Mouse (Mus musculus): ENCODE measurements around the gene Ano6. TPM values are rescaled to one million over a fixed set of nuclear protein-coding genes. Genes with fewer than 3 reads are reported as not detected.

The Ano6 gene
- total and polyA plus RNA-seq, 3 experiments: 14.9 to 27.0 (median 18.4) TPM

GRCm38 (mm10) chr15:95904247-95904646 lies 113.6 kb downstream of the Ano6 start:
- TF ChIP-seq NELFE (IDR thresholded peaks at IDR 0.05; ENCODE audit: low read depth, low read length) (no peak), SIN3A (IDR thresholded peaks at IDR 0.05; ENCODE audit: low read length) (no peak), UBTF (IDR thresholded peaks at IDR 0.05; ENCODE audit: low read depth, low read length) (no peak), USF1 (IDR thresholded peaks at IDR 0.05; ENCODE audit: low read depth, low read length) (no peak), MAX (IDR thresholded peaks at IDR 0.05; ENCODE audit: low read length) (no peak), JUND (conservative IDR thresholded peaks at IDR 0.05; ENCODE audit: low read depth, low read length) (no peak), TCF12 (IDR thresholded peaks at IDR 0.05; ENCODE audit: low read depth, low read length) (no peak)
- Histone ChIP-seq H3K27me3 (replicated peaks) (no peaks in the 10 kb centered on the region), H3K9ac (ENCODE audit: insufficient read depth, low read depth) (no peak overlapping the region), H3K4me3 (replicated peaks in 1 of 3; ENCODE audit: low read depth in 2 of 3, low read length in 2 of 3, poor library complexity in 1 of 3) (no peak overlapping the region), H3K27ac (ENCODE audit: insufficient read depth, low read depth) (no peak overlapping the region), H3K4me1 (ENCODE audit: control insufficient read depth in 1 of 2, insufficient read depth in 2 of 2) (peaks cover 8 to 31% of the 10 kb centered on the region in 2 experiments), H3K4me2 (ENCODE audit: insufficient read depth, low read depth, poor library complexity, severe bottlenecking) (no peak overlapping the region), H3K79me2 (replicated peaks; ENCODE audit: control insufficient read depth, extremely low read depth, insufficient read depth, poor library complexity, severe bottlenecking) (no peaks in the 10 kb centered on the region), H3K9me3 (replicated peaks; ENCODE audit: low read length) (no peaks in the 10 kb centered on the region), H3K36me3 (replicated peaks in 1 of 2; ENCODE audit: control insufficient read depth in 1 of 2, insufficient read depth in 1 of 2, low read length in 1 of 2) (peaks cover 8 to 29% of the 10 kb centered on the region in 2 experiments)
- dilution Hi-C loops (cut with MboI; ENCODE audit: extremely low pct_ligation_motif_present, extremely low pct_unique_long_range_greater_than_20kb, low sequenced_read_pairs) (no loop called here), in situ Hi-C loops (cut with MboI; ENCODE audit: low pct_ligation_motif_present, low pct_unique_long_range_greater_than_20kb, low sequenced_read_pairs) (no loop called here)
- DNase-seq (ENCODE audit: extremely low read depth): no peak

GRCm38 (mm10) chr15:95906017-95906749 lies 115.5 kb downstream of the Ano6 start:
- DNase-seq (ENCODE audit: extremely low read depth): peak; percentile 57
- Histone ChIP-seq H3K4me3 (replicated peaks in 1 of 3; ENCODE audit: low read depth in 2 of 3, low read length in 2 of 3, poor library complexity in 1 of 3) (no peak overlapping the region), H3K36me3 (replicated peaks in 1 of 2; ENCODE audit: control insufficient read depth in 1 of 2, insufficient read depth in 1 of 2, low read length in 1 of 2) (peaks cover 8 to 33% of the 10 kb centered on the region in 2 experiments), H3K27me3 (replicated peaks) (no peaks in the 10 kb centered on the region), H3K4me2 (ENCODE audit: insufficient read depth, low read depth, poor library complexity, severe bottlenecking) (no peak overlapping the region), H3K9ac (ENCODE audit: insufficient read depth, low read depth) (no peak overlapping the region), H3K4me1 (ENCODE audit: control insufficient read depth in 1 of 2, insufficient read depth in 2 of 2) (peaks cover 8 to 31% of the 10 kb centered on the region in 2 experiments), H3K27ac (ENCODE audit: insufficient read depth, low read depth) (no peak overlapping the region), H3K79me2 (replicated peaks; ENCODE audit: control insufficient read depth, extremely low read depth, insufficient read depth, poor library complexity, severe bottlenecking) (no peaks in the 10 kb centered on the region), H3K9me3 (replicated peaks; ENCODE audit: low read length) (no peaks in the 10 kb centered on the region)
- dilution Hi-C loops (cut with MboI; ENCODE audit: extremely low pct_ligation_motif_present, extremely low pct_unique_long_range_greater_than_20kb, low sequenced_read_pairs) (no loop called here), in situ Hi-C loops (cut with MboI; ENCODE audit: low pct_ligation_motif_present, low pct_unique_long_range_greater_than_20kb, low sequenced_read_pairs) (no loop called here)
- TF ChIP-seq ETS1 (conservative IDR thresholded peaks at IDR 0.05; ENCODE audit: low read depth, low read length) (peak; percentile 78), MYC (IDR thresholded peaks at IDR 0.05; ENCODE audit: low read depth, low read length) (no peak), PAX5 (IDR thresholded peaks at IDR 0.05; ENCODE audit: low read length) (no peak), EP300 (IDR thresholded peaks at IDR 0.05; ENCODE audit: low read length) (0 out of 2 replicates have a peak, but pooled peaks have one; percentile 34)

- Histone ChIP-seq H3K9ac (ENCODE audit: insufficient read depth, low read depth) (no peak overlapping the region), H3K79me2 (replicated peaks; ENCODE audit: control insufficient read depth, extremely low read depth, insufficient read depth, poor library complexity, severe bottlenecking) (no peaks in the 10 kb centered on the region), H3K36me3 (replicated peaks in 1 of 2; ENCODE audit: control insufficient read depth in 1 of 2, insufficient read depth in 1 of 2, low read length in 1 of 2) (peaks cover 8 to 33% of the 10 kb centered on the region in 2 experiments), H3K9me3 (replicated peaks; ENCODE audit: low read length) (no peaks in the 10 kb centered on the region), H3K27me3 (replicated peaks) (no peaks in the 10 kb centered on the region), H3K27ac (ENCODE audit: insufficient read depth, low read depth) (no peak overlapping the region; the same call in 1 of the 2 replicates), H3K4me3 (replicated peaks in 1 of 3; ENCODE audit: low read depth in 2 of 3, low read length in 2 of 3, poor library complexity in 1 of 3) (no peak overlapping the region), H3K4me1 (ENCODE audit: control insufficient read depth in 1 of 2, insufficient read depth in 2 of 2) (peaks cover 8 to 31% of the 10 kb centered on the region in 2 experiments), H3K4me2 (ENCODE audit: insufficient read depth, low read depth, poor library complexity, severe bottlenecking) (no peak overlapping the region)
- in situ Hi-C loops (cut with MboI; ENCODE audit: low pct_ligation_motif_present, low pct_unique_long_range_greater_than_20kb, low sequenced_read_pairs): no loop called here
- no peak for TF ChIP-seq NELFE (IDR thresholded peaks at IDR 0.05; ENCODE audit: low read depth, low read length)
- TF ChIP-seq GABPA (IDR thresholded peaks at IDR 0.05; ENCODE audit: insufficient replicate concordance, low read depth, low read length): no peak
- TF ChIP-seq PAX5 (IDR thresholded peaks at IDR 0.05; ENCODE audit: low read length): no peak
- TF ChIP-seq CTCF (conservative IDR thresholded peaks at IDR 0.05 in 1 of 2, IDR thresholded peaks at IDR 0.05 in 1 of 2; ENCODE audit: low read depth in 2 of 2, low read length in 2 of 2): no peak
- TF ChIP-seq MXI1 (IDR thresholded peaks at IDR 0.05; ENCODE audit: low read depth, low read length): no peak
- TF ChIP-seq TBP (conservative IDR thresholded peaks at IDR 0.05; ENCODE audit: low read depth, low read length): no peak
- no peak for TF ChIP-seq CHD2 (IDR thresholded peaks at IDR 0.05; ENCODE audit: low read length)
- TF ChIP-seq CHD1 (IDR thresholded peaks at IDR 0.05; ENCODE audit: low read depth, low read length): no peak
- no peak for TF ChIP-seq MAFK (IDR thresholded peaks at IDR 0.05; ENCODE audit: insufficient replicate concordance, low read length)
- no peak for TF ChIP-seq BHLHE40 (IDR thresholded peaks at IDR 0.05; ENCODE audit: low read depth, low read length)
- TF ChIP-seq ZNF384 (IDR thresholded peaks at IDR 0.05; ENCODE audit: low read depth, low read length): no peak
- no peak for DNase-seq (ENCODE audit: extremely low read depth)
- dilution Hi-C loops (cut with MboI; ENCODE audit: extremely low pct_ligation_motif_present, extremely low pct_unique_long_range_greater_than_20kb, low sequenced_read_pairs): no loop called here
Observed at GRCm38 (mm10) chr15:95906891-95907290, 116.2 kb downstream of the Ano6 start.

Data from CH12.LX (cell line).